Mouse (Mus musculus): ENCODE measurements around the gene Ehbp1l1.

Ehbp1l1 gene

DNA sequence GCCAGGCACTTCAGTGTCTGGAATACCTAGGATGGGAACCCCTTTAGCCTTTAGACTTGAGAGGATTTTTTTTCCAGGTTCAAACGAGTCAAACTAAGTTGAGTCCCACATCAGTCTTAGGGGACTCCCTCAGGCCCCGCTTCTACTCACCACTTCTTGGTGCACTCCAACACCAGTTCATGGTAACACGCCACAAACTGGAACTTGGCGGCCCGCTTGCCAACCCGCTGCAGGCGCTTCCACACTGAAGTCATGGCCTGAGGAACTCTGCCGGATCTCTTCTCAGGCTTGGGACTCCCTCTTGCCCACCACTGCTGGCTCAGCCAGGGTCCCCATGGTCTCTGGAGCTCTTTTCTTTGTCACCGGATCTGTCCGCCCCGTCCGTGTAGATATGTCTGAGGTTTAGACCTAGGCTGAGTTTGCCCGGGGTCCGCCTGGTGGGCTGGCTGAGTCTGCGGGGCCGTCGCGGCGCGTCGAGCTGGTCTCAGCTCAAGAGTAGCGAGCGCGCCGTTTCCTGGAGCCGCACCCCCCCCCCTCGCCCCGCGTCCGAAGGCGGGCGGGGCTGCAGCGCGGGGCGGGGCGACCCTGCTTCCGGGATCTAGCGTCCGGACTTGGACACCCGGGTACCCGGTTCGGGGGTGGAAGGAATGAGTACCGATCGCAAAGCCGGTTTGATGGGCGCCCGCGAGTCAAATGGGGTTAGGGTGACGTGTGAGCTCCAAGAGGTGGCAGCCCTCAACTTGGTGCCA, at the start of gene Ehbp1l1:
Ehbp1l1 (minus strand) TSS at position 551 of the 749 bp plus-strand sequence.
- no peak for DNase-seq (ENCODE audit: low spot score in 2 of 2)

DNA sequence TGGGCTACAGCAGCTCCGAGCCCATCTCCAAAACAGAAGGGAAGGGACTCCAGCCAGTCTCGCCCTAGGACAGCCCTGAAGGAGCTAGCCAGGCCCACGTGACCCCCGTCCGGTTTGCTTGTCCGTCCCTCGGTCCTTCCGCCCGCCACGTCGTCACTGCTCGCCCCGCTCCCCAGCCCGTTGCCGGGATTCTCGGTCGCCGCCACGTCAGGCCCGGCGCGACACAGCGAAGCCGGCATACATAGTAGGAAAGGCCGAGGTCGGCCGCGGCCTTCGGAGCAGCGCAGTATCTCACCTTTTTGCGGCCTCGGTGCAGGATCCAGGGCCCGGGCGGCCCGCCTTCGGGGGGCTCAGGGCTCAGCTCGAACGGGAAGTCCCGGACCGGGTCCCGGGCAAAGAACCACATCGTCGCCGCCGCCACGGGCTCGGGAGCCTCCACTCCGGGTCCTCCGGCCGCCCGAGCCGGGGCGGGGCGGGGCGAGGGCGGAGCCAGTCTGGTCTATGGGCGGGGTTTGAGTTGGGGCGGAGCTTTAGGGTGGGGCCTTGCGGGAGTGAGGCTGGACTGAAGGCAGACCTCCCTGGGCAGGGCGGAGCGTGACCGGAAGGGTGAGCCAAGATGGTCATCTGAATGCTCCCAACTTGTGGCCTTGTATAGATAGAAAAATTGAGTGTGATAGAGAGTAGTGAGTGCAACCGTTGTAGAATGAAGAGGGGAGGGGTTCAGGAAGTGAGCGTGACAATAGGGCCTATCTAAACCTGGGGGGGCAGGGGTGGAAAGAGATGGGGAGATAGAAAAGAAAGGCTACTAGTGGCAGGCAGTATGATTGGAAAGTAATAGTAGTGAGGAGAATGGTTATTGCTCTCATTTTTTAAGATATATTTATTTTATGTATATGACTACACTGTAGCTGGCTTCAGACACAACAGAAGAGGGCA, 45.1 kb upstream of the Ehbp1l1 start, which contains the start of gene Scyl1:
Scyl1 (minus strand) TSS at position 495 of the 936 bp plus-strand sequence.
- DNase-seq (ENCODE audit: low spot score in 2 of 2): peak; percentile 84

DNA sequence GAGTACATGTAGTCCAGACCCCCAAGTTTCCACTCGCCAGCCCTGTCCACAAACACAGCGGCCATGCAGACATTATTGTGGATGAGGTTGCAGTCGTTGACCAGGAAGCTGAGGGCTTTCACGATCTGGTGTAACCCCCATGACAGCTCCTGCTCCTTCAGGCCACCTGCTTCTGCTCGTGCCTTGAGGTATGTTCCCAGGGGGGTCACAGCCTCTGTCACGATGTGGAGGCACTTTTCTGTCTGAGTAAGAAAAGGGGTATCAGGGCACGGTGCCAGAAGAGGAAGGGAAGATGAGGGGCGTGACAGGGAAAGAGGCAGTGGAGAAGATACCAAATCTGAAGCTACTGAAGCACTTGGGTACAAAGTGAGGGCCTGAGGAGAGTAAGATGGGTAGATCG, 44.2 kb upstream of the Ehbp1l1 start:
- DNase-seq (ENCODE audit: low spot score in 2 of 2): no peak

GRCm38 (mm10) chr19:5767271-5767670, 41.2 kb upstream of the Ehbp1l1 start:
- DNase-seq (ENCODE audit: low spot score in 2 of 2): no peak

- DNase-seq (ENCODE audit: low spot score in 2 of 2): no peak
Observed at GRCm38 (mm10) chr19:5763163-5763562, 37.0 kb upstream of the Ehbp1l1 start.

DNA sequence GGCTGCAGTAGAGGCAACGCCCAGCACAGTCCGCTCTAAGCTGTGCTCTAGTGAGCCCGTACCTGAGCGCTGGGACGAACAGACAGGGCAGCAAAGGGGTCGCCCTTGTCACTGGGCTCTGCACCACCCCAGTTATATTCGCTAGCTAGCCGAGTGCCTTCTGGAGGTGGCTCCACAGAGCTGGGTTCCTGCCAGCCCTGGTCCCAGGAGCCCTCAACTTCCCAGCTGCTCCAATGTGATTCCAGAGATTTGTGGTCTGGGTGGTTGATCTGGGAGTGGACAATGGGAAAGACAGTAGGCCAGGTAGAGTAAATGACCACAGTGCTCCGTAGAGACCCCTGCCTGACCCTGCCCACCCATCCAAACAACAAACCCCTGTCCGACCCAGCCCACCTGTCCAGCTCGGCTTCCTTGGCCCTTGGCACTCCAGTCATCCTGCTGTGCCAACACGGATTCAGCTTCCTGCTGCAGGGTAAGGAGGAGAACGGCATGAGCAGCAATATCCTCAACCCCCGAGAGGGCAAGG, 32.8 kb upstream of the Ehbp1l1 start:
- DNase-seq (ENCODE audit: low spot score in 2 of 2): no peak

GRCm38 (mm10) chr19:5756991-5757636, 31.0 kb upstream of the Ehbp1l1 start:
- DNase-seq (ENCODE audit: low spot score in 2 of 2): no peak

DNA sequence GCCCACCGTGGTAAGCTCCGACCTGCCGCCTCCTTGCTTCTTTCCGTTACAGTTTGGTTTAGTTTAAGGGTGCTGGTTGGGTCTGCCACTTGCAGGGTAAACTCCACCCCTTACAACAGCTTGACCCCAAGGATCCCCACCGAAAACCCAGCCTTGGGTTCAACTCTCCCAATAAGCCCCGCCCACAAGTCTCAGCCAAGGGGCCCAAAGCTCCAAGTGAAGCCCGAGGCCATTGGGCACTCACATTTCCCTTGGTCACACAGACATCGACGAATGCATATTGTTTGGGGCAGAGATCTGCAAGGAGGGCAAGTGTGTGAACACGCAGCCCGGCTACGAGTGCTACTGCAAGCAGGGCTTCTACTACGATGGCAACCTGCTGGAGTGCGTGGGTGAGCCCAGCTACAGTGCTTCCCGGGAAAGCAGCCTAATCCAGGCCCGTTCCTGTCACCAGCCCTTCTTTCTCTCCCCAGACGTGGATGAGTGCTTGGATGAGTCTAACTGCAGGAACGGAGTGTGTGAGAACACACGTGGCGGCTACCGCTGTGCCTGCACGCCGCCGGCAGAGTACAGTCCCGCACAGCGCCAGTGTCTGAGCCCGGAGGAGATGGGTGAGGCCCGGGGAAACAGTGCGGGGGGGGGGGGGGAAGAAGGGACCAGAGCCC, 30.3 kb upstream of the Ehbp1l1 start:
- DNase-seq (ENCODE audit: low spot score in 2 of 2): peak; percentile 85 to 89

GRCm38 (mm10) chr19:5751742-5752141, 25.6 kb upstream of the Ehbp1l1 start:
- no peak for DNase-seq (ENCODE audit: low spot score in 2 of 2)

GRCm38 (mm10) chr19:5750951-5751350, 24.8 kb upstream of the Ehbp1l1 start:
- DNase-seq (ENCODE audit: low spot score in 2 of 2): no peak

DNA sequence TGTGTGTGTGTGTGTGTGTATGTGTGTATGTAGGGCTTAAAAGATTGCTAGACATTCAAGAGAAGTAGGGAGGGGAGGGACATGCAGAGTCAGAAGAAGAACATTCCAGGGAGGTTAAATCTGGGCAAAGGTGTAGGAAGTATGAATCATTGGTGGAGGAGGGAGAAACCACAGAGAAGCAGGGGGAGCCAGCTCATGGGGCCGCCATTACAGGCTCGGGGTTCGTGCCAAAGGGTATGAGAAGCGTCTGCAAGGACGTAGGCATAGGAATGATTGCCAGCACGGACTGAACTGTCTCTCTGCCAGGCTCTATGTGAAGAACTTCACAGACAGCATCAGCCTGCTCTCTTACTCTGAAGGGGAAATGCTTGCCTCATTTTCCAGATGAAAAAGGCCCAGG, 23.4 kb upstream of the Ehbp1l1 start:
- no peak for DNase-seq (ENCODE audit: low spot score in 2 of 2)

GRCm38 (mm10) chr19:5746907-5747363, 20.8 kb upstream of the Ehbp1l1 start:
- DNase-seq (ENCODE audit: low spot score in 2 of 2): no peak

DNA sequence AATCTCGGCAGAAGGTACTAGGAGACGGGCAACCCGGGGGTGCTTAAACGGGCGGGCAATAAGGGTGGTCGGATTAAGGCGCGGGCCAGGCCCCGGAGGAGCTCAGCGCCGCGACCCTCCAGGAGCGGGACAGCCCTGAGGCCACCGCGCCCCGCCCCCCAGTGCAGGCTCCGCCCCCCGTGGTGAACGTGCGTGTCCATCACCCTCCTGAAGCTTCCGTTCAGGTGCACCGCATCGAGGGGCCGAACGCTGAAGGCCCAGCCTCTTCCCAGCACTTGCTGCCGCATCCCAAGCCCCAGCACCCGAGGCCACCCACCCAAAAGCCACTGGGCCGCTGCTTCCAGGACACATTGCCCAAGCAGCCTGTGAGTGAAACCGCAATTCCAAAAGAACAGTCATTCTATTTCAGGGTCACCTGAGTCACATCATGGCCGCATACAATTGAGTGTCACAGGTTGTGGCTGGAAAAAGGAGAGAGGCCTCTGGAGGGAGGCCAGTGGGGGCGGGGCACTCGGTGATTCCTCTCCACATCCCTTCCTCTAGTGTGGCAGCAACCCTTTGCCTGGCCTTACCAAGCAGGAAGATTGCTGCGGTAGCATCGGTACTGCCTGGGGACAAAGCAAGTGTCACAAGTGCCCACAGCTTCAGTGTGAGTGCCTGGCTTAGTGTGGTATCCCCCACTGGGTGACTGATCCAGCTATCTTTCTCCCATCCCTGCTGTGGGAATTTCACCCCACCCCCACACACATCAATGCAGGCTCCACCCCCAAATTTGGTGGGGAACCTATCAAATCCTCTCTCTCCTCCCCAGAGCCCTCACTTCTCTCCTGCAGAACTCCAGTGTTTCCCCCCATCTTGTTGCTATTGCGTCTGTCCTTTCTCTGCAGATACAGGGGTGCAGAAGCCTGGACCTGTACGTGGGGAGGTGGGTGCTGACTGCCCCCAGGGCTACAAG, 19.9 kb upstream of the Ehbp1l1 start:
- DNase-seq (ENCODE audit: low spot score in 2 of 2): no peak

DNA sequence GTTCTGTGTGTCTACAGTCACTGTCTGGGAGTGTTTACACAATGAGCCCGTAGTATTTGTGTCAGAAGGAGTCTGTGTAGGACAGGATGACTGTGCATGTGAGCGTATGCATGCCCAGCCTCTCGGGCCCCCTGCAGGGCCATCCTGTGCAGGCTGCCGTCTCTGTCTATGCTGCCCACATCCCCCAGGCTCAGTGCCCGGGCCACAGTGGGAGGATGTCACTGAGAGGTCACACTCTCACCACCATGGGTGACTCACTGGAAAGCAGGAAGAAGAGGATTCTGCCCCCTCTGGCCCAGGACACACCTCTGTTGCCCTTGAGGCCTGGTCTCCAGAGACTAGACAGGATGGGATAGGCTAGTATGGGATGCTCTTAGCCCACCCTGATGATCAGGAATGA, 17.5 kb upstream of the Ehbp1l1 start:
- no peak for DNase-seq (ENCODE audit: low spot score in 2 of 2)

GRCm38 (mm10) chr19:5742241-5742641, 16.1 kb upstream of the Ehbp1l1 start:
- DNase-seq (ENCODE audit: low spot score in 2 of 2): no peak

- peak in 1 of 2 experiments; percentile 53 for DNase-seq (ENCODE audit: low spot score in 2 of 2)
Observed at GRCm38 (mm10) chr19:5741641-5742240, 15.6 kb upstream of the Ehbp1l1 start.

- no peak for DNase-seq (ENCODE audit: low spot score in 2 of 2)
Observed at GRCm38 (mm10) chr19:5740320-5741317, 14.5 kb upstream of the Ehbp1l1 start, which contains the start of gene Ltbp3. Gene Ltbp3 (plus strand): TSS chr19:5740904.

DNA sequence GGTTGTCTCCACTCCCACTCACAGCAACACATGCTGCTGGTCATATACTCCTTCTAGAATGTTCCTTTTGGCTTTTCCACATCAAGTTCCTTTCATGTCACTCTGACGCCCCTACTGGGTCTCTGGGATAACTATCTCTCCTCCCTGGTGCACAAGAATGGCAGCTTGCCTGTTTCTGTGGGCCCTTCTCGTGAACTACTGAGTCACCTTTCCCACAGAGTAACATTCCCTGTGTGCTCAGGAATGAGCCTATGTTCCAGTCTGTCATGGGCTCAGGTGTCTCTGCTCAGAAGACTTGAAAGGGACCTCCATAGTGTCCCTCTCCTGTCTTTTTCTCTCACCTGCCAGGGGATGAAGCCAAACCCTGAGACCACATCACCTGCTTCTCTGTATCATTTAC, 13.3 kb upstream of the Ehbp1l1 start:
- no peak for DNase-seq (ENCODE audit: low spot score in 2 of 2)
